Mouse (Mus musculus) spleen, adult 2 months (tissue): Measurements from ENCODE around the gene Ccdc60. TPM values are rescaled to one million over a fixed set of nuclear protein-coding genes. Genes with fewer than 3 reads are reported as not detected.
"Not testable (repeated sequence)": the region's sequence is repeated elsewhere in the genome, so short reads cannot be mapped to it uniquely, and the experiment has no call there.

Experiments
- DNase-seq, 2 experiments: peaks; one replicate each; pipeline versions ENCODE4 v3.0.0 to v3.0.0-alpha.2; 2012 to 2021; ENCODE audit warnings: low spot score in 2 of 2, low read depth in 1 of 2
- H3K27ac ChIP-seq: fragments of 200-500 bp; 2 replicates; pipeline ENCODE4 v1.5.1; 2012; ENCODE audit warnings: low read length, inconsistent platforms; ENCODE audit not compliant: insufficient read depth
- H3K27me3 ChIP-seq: fragments of 200-500 bp; 2 replicates; pipeline ENCODE4 v1.6.1; 2012; ENCODE audit warnings: mild to moderate bottlenecking, moderate library complexity, low read length, inconsistent platforms; ENCODE audit not compliant: control insufficient read depth, insufficient read depth
- H3K36me3 ChIP-seq: fragments of 200-500 bp; 2 replicates; pipeline ENCODE4 v1.6.1; 2012; ENCODE audit warnings: mild to moderate bottlenecking, low read length, inconsistent platforms; ENCODE audit not compliant: control insufficient read depth, insufficient read depth
- H3K4me1 ChIP-seq: fragments of 200-500 bp; 2 replicates; pipeline ENCODE4 v1.6.1; 2011; ENCODE audit warnings: inconsistent platforms; ENCODE audit not compliant: control insufficient read depth, insufficient read depth, insufficient read length
- H3K4me3 ChIP-seq: fragments of 200-500 bp; 2 replicates; pipeline ENCODE4 v1.5.1; 2011; ENCODE audit warnings: mild to moderate bottlenecking, inconsistent platforms; ENCODE audit not compliant: insufficient read depth, insufficient read length; ENCODE audit errors: extremely low read depth
- CTCF ChIP-seq: fragments of 200-500 bp; IDR thresholded peaks from 2 replicates; pipeline ENCODE4 v1.5.1; 2011; ENCODE audit warnings: mild to moderate bottlenecking, inconsistent platforms; ENCODE audit not compliant: insufficient read depth, insufficient read length, insufficient replicate concordance; ENCODE audit errors: extremely low read depth
- POLR2A ChIP-seq: fragments of 200-500 bp; IDR thresholded peaks from 2 replicates; pipeline ENCODE4 v1.6.1; 2011; ENCODE audit warnings: low read depth, low read length, inconsistent platforms
- WGBS: fragments of 180-500 bp; shearing (Covaris S2); methylation state at CpG from one replicate; pipeline ENCODE4 v1.1.7; 2018; 5-methylcytosine and 5-hydroxymethylcytosine counted together
- polyA plus RNA-seq: library from polyadenylated mRNA; depleted of rRNA; stranded (reverse); fragments of >200 nt; gene quantifications from 2 replicates; pipeline ENCODE4 v1.2.3, GENCODE M21; 2012

Gene Ccdc60
- polyA plus RNA-seq, 1 experiment, result not detected

DNA sequence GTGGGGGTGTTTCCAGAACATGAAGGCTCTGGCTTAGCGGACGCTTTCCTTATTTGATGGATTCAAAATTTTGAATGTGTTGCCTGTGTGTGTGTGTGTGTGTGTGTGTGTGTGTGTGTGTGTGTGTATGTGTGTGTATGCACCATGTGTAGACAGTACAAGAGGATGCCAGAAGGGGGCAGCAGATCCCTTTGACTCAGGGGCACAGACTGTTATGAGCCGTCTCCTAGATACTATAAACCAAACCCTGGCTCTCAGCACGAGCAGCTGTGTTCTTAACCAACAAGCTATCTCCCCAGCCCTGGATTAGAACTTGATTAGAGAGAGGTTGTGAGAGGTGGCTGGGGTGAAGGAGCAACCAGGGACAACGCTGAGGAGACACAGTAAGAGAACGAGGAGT lies 117.1 kb downstream of the Ccdc60 start:
- Histone ChIP-seq H3K27me3 (no peaks in the 10 kb centered on the region), H3K4me3 (no peak overlapping the region), H3K4me1 (no peaks in the 10 kb centered on the region), H3K27ac (no peak overlapping the region), H3K36me3 (no peaks in the 10 kb centered on the region)
- no peak for TF ChIP-seq POLR2A
- TF ChIP-seq CTCF, result no peak
- 93% methylated on average over 6 of the region's 6 CpGs for whole genome bisulfite sequencing
- no peak for DNase-seq

DNA sequence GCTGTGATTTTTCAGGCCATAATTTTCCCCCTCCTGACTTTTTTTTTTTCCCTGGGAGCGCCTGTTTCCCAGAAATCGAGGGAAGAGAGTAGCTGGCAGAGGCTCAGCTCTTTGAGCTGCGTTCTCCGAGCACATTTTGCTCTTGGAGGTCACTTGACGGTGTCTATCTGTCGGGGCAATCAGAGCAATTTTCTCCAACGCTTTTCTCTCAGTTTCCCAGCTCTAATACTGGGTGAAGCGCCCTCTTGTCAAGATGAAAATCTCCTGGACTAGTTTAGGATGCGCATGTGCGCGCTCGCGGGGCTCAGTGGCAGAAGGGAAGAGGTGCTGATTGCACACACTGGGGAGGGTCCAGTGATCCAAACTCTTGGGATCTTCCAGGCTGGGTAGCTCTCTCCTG lies 121.8 kb downstream of the Ccdc60 start:
- no peak for DNase-seq
- 80% methylated on average over 13 of the region's 13 CpGs for WGBS
- no peaks in the 10 kb centered on the region for H3K4me1 ChIP-seq
- no peak overlapping the region for H3K4me3 ChIP-seq
- no peaks in the 10 kb centered on the region for H3K27me3 ChIP-seq
- no peaks in the 10 kb centered on the region for H3K36me3 ChIP-seq
- no peak overlapping the region for H3K27ac ChIP-seq
- TF ChIP-seq POLR2A (no peak), CTCF (no peak)

GRCm38 (mm10) chr5:116165203-116165888 lies 123.4 kb downstream of the Ccdc60 start:
- Histone ChIP-seq H3K27me3 (no peaks in the 10 kb centered on the region), H3K4me3 (no peak overlapping the region), H3K36me3 (no peaks in the 10 kb centered on the region), H3K4me1 (no peaks in the 10 kb centered on the region), H3K27ac (no peak overlapping the region)
- no peak for DNase-seq
- 79% methylated on average over 11 of the region's 11 CpGs for WGBS
- TF ChIP-seq CTCF (no peak), POLR2A (no peak)

GRCm38 (mm10) chr5:116154811-116155210 lies 134.0 kb downstream of the Ccdc60 start:
- no peak overlapping the region for H3K27ac ChIP-seq
- H3K4me1 ChIP-seq, result no peaks in the 10 kb centered on the region
- DNase-seq, result no peak
- WGBS, result 33% methylated on average over 2 of the region's 2 CpGs
- H3K27me3 ChIP-seq, result no peaks in the 10 kb centered on the region
- no peaks in the 10 kb centered on the region for H3K36me3 ChIP-seq
- no peak for TF ChIP-seq CTCF
- TF ChIP-seq POLR2A, result no peak
- no peak overlapping the region for H3K4me3 ChIP-seq

DNA sequence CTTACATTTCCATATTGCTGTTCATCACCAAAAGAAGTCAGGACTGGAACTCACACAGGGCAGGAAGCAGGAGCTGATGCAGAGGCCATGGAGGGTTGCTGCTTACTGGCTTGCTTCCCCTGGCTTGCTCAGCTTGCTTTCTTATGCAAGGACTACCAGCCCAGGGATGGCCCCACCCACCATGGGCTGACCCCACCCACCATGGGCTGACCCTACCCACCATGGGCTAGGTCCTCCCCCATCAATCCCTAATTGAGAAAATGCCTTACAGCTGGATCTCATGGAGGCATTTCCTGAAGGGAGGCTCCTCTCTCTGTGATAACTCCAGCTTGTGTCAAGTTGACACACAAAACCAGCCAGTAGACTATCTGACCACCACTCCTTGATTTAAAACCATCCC lies 142.3 kb downstream of the Ccdc60 start:
- H3K27ac ChIP-seq, H3K27me3 ChIP-seq, H3K4me1 ChIP-seq, DNase-seq, H3K4me3 ChIP-seq, H3K36me3 ChIP-seq: not testable (repeated sequence)

- TF ChIP-seq CTCF (no peak), POLR2A (no peak)
- no peak for DNase-seq
- Histone ChIP-seq H3K4me3 (no peak overlapping the region), H3K27me3 (no peaks in the 10 kb centered on the region), H3K27ac (no peak overlapping the region), H3K4me1 (no peaks in the 10 kb centered on the region), H3K36me3 (no peaks in the 10 kb centered on the region)
- 73% methylated on average over 12 of the region's 12 CpGs for whole genome bisulfite sequencing
Observed at GRCm38 (mm10) chr5:116144711-116145110, 144.1 kb downstream of the Ccdc60 start.

DNA sequence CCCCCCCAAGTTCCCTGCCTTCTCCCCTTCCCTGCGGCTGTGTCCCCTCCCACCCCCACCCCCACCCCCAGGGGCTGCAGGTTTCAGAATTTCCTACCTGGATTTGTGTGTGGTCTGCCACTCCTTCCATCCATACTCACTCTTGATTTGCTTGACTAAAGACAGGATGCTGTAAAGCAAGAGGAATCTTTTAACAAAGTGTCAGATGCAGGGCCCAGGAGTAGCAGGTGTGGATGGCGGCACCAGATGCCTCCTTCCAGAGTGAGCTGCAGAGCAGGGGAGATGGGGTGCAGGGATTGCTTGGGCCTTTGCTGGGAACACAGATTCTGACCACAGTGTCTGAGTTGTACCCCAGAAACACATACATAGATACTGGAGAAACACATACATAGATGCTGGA lies 148.1 kb downstream of the Ccdc60 start:
- WGBS, result 88% methylated on average over 2 of the region's 2 CpGs

More for the DNA sequence above, 148.1 kb downstream of the Ccdc60 start:
- Histone ChIP-seq H3K4me1 (no peaks in the 10 kb centered on the region), H3K36me3 (no peaks in the 10 kb centered on the region), H3K27ac (no peak overlapping the region), H3K27me3 (no peaks in the 10 kb centered on the region), H3K4me3 (no peak overlapping the region)
- DNase-seq, result no peak
- TF ChIP-seq CTCF (no peak), POLR2A (no peak)
